Mouse (Mus musculus) stomach, embryonic 14.5 days (tissue): ENCODE data around the gene 1810062G17Rik. TPM values are rescaled to one million over a fixed set of nuclear protein-coding genes. Genes with fewer than 3 reads are reported as not detected.
A peak's percentile ranks its signal among the peaks of the same experiment; 100 is the strongest.

Source experiments
- ATAC-seq: fragments of 200-750 bp; cut with Nextera tagmentation; 2 replicates; pipeline ENCODE4 v1.8.0; 2017; ENCODE audit warnings: low read depth, moderate TSS enrichment; ENCODE audit not compliant: insufficient number of reproducible peaks, insufficient read depth, low FRiP score
- H3K27ac ChIP-seq: fragments of 300-500 bp; sonication (generic); 2 replicates; pipeline ENCODE4 v1.5.1; 2014; ENCODE audit warnings: mild to moderate bottlenecking, low read length, moderate library complexity, mixed read lengths
- H3K27me3 ChIP-seq: fragments of 300-500 bp; sonication (generic); 2 replicates; pipeline ENCODE4 v1.6.1; 2014; ENCODE audit warnings: low read length, control low read depth, mixed read lengths; ENCODE audit not compliant: control insufficient read depth, insufficient read depth
- H3K36me3 ChIP-seq: fragments of 300-500 bp; sonication (generic); 2 replicates; pipeline ENCODE4 v1.6.1; 2014; ENCODE audit warnings: mild to moderate bottlenecking, control low read depth, low read length, moderate library complexity, mixed read lengths; ENCODE audit not compliant: control insufficient read depth, insufficient read depth
- H3K4me1 ChIP-seq: fragments of 300-500 bp; sonication (generic); 2 replicates; pipeline ENCODE4 v1.6.1; 2014; ENCODE audit warnings: low read length, control low read depth, mixed read lengths; ENCODE audit not compliant: control insufficient read depth, insufficient read depth
- H3K4me2 ChIP-seq: fragments of 300-500 bp; sonication (generic); replicated peaks from 2 replicates; pipeline ENCODE4 v1.6.1; 2014; ENCODE audit warnings: low read depth, low read length, control low read depth
- H3K4me3 ChIP-seq: fragments of 300-500 bp; sonication (generic); 2 replicates; pipeline ENCODE4 v1.5.1; 2014; ENCODE audit warnings: low read depth, low read length, control low read depth
- H3K9ac ChIP-seq: fragments of 300-500 bp; sonication (generic); replicated peaks from 2 replicates; pipeline ENCODE4 v1.6.1; 2014; ENCODE audit warnings: low read depth, mild to moderate bottlenecking, control low read depth, low read length, moderate library complexity, mixed read lengths
- H3K9me3 ChIP-seq: fragments of 300-500 bp; sonication (generic); 2 replicates; pipeline ENCODE4 v1.6.1; 2016; ENCODE audit warnings: low read depth, low read length, control low read depth; ENCODE audit not compliant: control insufficient read depth
- WGBS: fragments of 180-500 bp; shearing (Covaris S2); extraction: QIAGEN DNeasy Blood & Tissue Kit; methylation state at CpG from one replicate; pipeline ENCODE4 v1.1.7; 2014; 5-methylcytosine and 5-hydroxymethylcytosine counted together
- polyA plus RNA-seq: library from polyadenylated mRNA; unstranded; fragments of >200 nt; fragmentation: Nextera tagmentation; extraction: Ambion mirVana; gene quantifications from 2 replicates; pipeline ENCODE4 v1.2.1, GENCODE M21; 2014

Gene 1810062G17Rik
- polyA plus RNA-seq, 1 experiment from 2014 or later, result 2.1 TPM

- H3K9ac ChIP-seq, result no peak overlapping the region
- no peak overlapping the region for H3K4me2 ChIP-seq
- H3K4me1 ChIP-seq, result no peaks in the 10 kb centered on the region
- H3K36me3 ChIP-seq, result no peaks in the 10 kb centered on the region
- ATAC-seq, result no peak
- no peaks in the 10 kb centered on the region for H3K9me3 ChIP-seq
- no peak overlapping the region for H3K27ac ChIP-seq
- 73% methylated on average over 7 of the region's 7 CpGs for WGBS
- no peaks in the 10 kb centered on the region for H3K27me3 ChIP-seq
- no peak overlapping the region for H3K4me3 ChIP-seq
These were observed 25.8 kb downstream of the 1810062G17Rik start for GRCm38 (mm10) chr3:36501546-36501945.

GRCm38 (mm10) chr3:36505306-36505705 is 29.6 kb downstream of the 1810062G17Rik start:
- no peak overlapping the region for H3K4me2 ChIP-seq
- no peaks in the 10 kb centered on the region for H3K27me3 ChIP-seq
- no peak for ATAC-seq
- H3K4me3 ChIP-seq, result no peak overlapping the region
- WGBS, result 89% methylated on average over 8 of the region's 8 CpGs
- H3K9me3 ChIP-seq, result no peaks in the 10 kb centered on the region
- H3K9ac ChIP-seq, result no peak overlapping the region
- H3K27ac ChIP-seq, result no peak overlapping the region
- no peaks in the 10 kb centered on the region for H3K36me3 ChIP-seq
- H3K4me1 ChIP-seq, result no peaks in the 10 kb centered on the region

GRCm38 (mm10) chr3:36505809-36506735 is 30.3 kb downstream of the 1810062G17Rik start:
- 67% methylated on average over 10 of the region's 10 CpGs for WGBS
- H3K9ac ChIP-seq, result no peak overlapping the region
- no peaks in the 10 kb centered on the region for H3K9me3 ChIP-seq
- ATAC-seq, result no peak
- H3K4me2 ChIP-seq, result no peak overlapping the region
- H3K4me3 ChIP-seq, result no peak overlapping the region
- H3K27me3 ChIP-seq, result no peaks in the 10 kb centered on the region
- no peaks in the 10 kb centered on the region for H3K36me3 ChIP-seq
- no peak overlapping the region for H3K27ac ChIP-seq
- H3K4me1 ChIP-seq, result no peaks in the 10 kb centered on the region

- no peaks in the 10 kb centered on the region for H3K36me3 ChIP-seq
- H3K4me2 ChIP-seq, result no peak overlapping the region
- no peak overlapping the region for H3K4me3 ChIP-seq
- no peak for ATAC-seq
- no peaks in the 10 kb centered on the region for H3K27me3 ChIP-seq
- H3K4me1 ChIP-seq, result no peaks in the 10 kb centered on the region
- no peaks in the 10 kb centered on the region for H3K9me3 ChIP-seq
- no peak overlapping the region for H3K27ac ChIP-seq
- H3K9ac ChIP-seq, result no peak overlapping the region
- WGBS, result 78% methylated on average over 6 of the region's 6 CpGs
These were observed 35.8 kb downstream of the 1810062G17Rik start for GRCm38 (mm10) chr3:36511491-36511890.

GRCm38 (mm10) chr3:36516196-36516595 is 40.5 kb downstream of the 1810062G17Rik start:
- H3K4me3 ChIP-seq, result no peak overlapping the region
- no peak overlapping the region for H3K4me2 ChIP-seq
- 89% methylated on average over 9 of the region's 9 CpGs for WGBS
- no peak overlapping the region for H3K27ac ChIP-seq
- no peak overlapping the region for H3K9ac ChIP-seq
- 0 out of 2 replicates have a peak, but pooled peaks cover 5% of the 10 kb centered on the region for H3K4me1 ChIP-seq
- peaks cover 7% of the 10 kb centered on the region; the same call in 1 of the 2 replicates for H3K27me3 ChIP-seq
- no peak for ATAC-seq
- no peaks in the 10 kb centered on the region for H3K9me3 ChIP-seq
- no peaks in the 10 kb centered on the region for H3K36me3 ChIP-seq

- Histone ChIP-seq H3K27me3 (peaks cover 7% of the 10 kb centered on the region; the same call in 1 of the 2 replicates), H3K9ac (0 out of 2 replicates have a peak within 1 kb of the TSS, but pooled peaks have one; percentile 7), H3K27ac (no peak within 1 kb of the TSS), H3K36me3 (no peaks in the 10 kb centered on the region), H3K9me3 (no peaks in the 10 kb centered on the region), H3K4me3 (peak within 1 kb of the TSS; percentile 42), H3K4me1 (0 out of 2 replicates have a peak, but pooled peaks cover 5% of the 10 kb centered on the region), H3K4me2 (peak within 1 kb of the TSS; percentile 88)
- ATAC-seq, result peak; percentile 65; the same call in 1 of the 2 replicates
- WGBS, result 1% methylated on average over 51 of the region's 51 CpGs
These were observed 45.6 kb downstream of the 1810062G17Rik start, which contains the start of gene Gm11549 for GRCm38 (mm10) chr3:36521073-36522060. Gm11549 (minus strand) TSS chr3:36521813.

GRCm38 (mm10) chr3:36522137-36522536 is 46.4 kb downstream of the 1810062G17Rik start:
- Histone ChIP-seq H3K27ac (no peak overlapping the region), H3K4me2 (no peak overlapping the region), H3K27me3 (peaks cover 7% of the 10 kb centered on the region; the same call in 1 of the 2 replicates), H3K4me3 (no peak overlapping the region), H3K9me3 (no peaks in the 10 kb centered on the region), H3K9ac (no peak overlapping the region), H3K4me1 (0 out of 2 replicates have a peak, but pooled peaks cover 5% of the 10 kb centered on the region), H3K36me3 (no peaks in the 10 kb centered on the region)
- WGBS, result 11% methylated on average over 4 of the region's 4 CpGs
- ATAC-seq, result no peak

GRCm38 (mm10) chr3:36524466-36524865 is 48.7 kb downstream of the 1810062G17Rik start:
- 76% methylated on average over 3 of the region's 3 CpGs for WGBS
- ATAC-seq, result no peak

More at GRCm38 (mm10) chr3:36524466-36524865, 48.7 kb downstream of the 1810062G17Rik start:
- Histone ChIP-seq H3K4me1 (0 out of 2 replicates have a peak, but pooled peaks cover 5% of the 10 kb centered on the region), H3K27me3 (peaks cover 7% of the 10 kb centered on the region; the same call in 1 of the 2 replicates), H3K9me3 (no peaks in the 10 kb centered on the region), H3K4me3 (no peak overlapping the region), H3K36me3 (no peaks in the 10 kb centered on the region), H3K4me2 (no peak overlapping the region), H3K27ac (no peak overlapping the region), H3K9ac (no peak overlapping the region)
